Mouse (Mus musculus): ENCODE data around the gene Vps52.

Vps52 gene

DNA sequence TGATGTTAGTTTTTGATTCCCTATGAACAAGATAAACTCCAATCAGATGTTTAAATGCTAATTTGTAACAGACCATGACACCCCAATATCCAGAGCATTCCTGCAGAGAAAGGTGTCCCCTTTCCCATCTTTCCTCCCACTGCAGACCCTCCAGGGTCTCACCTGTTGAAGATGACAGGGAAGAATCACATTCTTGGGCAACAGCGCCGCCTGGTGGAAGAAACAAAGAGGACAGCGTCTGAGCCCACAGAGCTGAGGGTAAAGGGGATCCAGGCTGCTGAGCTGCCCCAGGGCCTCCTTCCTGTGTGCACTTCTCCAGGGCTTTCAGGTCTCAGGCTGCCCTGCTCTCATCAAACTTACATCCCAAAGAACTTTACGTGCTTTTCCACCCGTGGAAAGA is 47.8 kb downstream of the Vps52 start:
- 10% methylated on average over 5 of the region's 5 CpGs for WGBS

DNA sequence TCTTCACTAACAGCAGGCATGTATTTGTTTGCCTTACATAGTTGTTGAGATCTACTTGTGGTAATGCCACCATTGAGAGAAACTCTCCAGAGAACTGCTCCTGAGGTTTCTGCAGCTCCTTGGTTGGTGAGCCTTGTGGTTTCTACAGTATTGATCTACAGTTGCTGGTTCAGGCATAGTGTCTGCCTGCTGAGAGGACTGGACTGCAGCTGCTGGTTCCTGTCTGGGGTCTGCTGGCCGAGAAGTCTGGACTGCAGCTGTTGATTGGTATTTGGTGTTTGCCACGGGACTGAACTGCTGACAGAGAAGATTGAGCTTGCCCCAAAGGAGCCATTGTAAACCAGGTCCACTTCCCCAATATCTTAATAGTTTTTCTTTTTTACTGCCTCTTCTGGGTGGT is 51.0 kb downstream of the Vps52 start:
- 69% methylated on average over 2 of the region's 2 CpGs for WGBS

DNA sequence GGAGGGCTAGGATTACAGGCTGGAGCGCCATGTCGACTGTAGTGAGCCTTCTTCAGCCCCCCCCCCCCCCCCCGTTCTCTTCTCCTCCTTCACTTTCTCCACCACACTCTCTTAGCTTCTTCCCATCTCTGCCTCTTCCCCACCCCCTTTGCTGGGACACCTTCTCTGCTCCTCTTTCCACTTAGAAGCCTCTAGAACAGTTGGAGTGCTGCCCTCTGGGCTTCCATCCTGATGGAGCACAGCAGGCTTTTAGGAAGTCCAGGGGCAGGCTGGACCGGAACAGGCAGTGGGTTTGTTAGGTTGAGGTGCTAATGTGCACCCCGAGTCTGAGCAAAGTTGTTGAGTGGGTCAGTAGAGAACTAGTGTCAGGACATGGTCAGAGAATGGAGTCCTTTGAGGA is 54.5 kb downstream of the Vps52 start:
- WGBS = 75% methylated on average over 5 of the region's 5 CpGs

DNA sequence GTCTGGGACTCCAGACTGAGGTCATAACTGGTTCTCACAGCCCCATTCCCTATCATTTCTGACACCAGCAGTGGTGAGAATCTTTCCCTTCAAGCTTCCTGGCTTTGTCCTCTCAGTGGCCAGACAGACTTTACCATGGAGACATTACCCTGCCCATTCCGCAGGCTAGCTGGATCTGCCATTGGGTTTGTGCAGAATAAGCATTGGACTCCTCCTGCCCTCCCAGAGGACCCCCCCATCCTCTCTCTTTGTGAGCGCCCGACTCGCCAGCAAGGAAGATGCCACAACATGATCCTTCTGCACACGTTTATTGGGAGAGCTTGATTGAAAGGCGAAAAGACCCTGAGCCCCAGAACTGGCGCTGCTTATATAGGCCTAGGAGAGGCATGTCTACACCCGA is 57.8 kb downstream of the Vps52 start:
- 93% methylated on average over 8 of the region's 8 CpGs for WGBS

Data from cerebral cortex, adult 2 months (tissue).